Mouse (Mus musculus) midbrain, embryonic 16.5 days (tissue): Measurements from ENCODE around the gene Hoxa11. TPM values are rescaled to one million over a fixed set of nuclear protein-coding genes. Genes with fewer than 3 reads are reported as not detected.

Source experiments
- ATAC-seq: fragments of 200-750 bp; cut with Nextera tagmentation; 2 replicates; pipeline ENCODE4 v1.8.0; 2017; ENCODE audit warnings: moderate TSS enrichment
- H3K27ac ChIP-seq: fragments of 300-500 bp; sonication (generic); 2 replicates; pipeline ENCODE4 v1.5.1; 2014; ENCODE audit warnings: mild to moderate bottlenecking, low read length, mixed read lengths
- H3K27me3 ChIP-seq: fragments of 300-500 bp; sonication (generic); 2 replicates; pipeline ENCODE4 v1.6.1; 2014; ENCODE audit warnings: low read depth, low read length, mixed read lengths; ENCODE audit not compliant: control insufficient read depth, insufficient read depth
- H3K36me3 ChIP-seq: fragments of 300-500 bp; sonication (generic); 2 replicates; pipeline ENCODE4 v1.6.1; 2014; ENCODE audit warnings: mild to moderate bottlenecking, low read length, moderate library complexity, mixed read lengths; ENCODE audit not compliant: control insufficient read depth, insufficient read depth
- H3K4me1 ChIP-seq: fragments of 300-500 bp; sonication (generic); 2 replicates; pipeline ENCODE4 v1.6.1; 2014; ENCODE audit warnings: mild to moderate bottlenecking, low read length, mixed read lengths; ENCODE audit not compliant: control insufficient read depth, insufficient read depth
- H3K4me2 ChIP-seq: fragments of 300-500 bp; sonication (generic); 2 replicates; pipeline ENCODE4 v1.6.1; 2014; ENCODE audit warnings: mild to moderate bottlenecking, low read length, mixed read lengths
- H3K4me3 ChIP-seq: fragments of 300-500 bp; sonication (generic); 2 replicates; pipeline ENCODE4 v1.5.1; 2014; ENCODE audit warnings: low read depth, mild to moderate bottlenecking, low read length, moderate library complexity, mixed read lengths
- H3K9ac ChIP-seq: fragments of 300-500 bp; sonication (generic); 2 replicates; pipeline ENCODE4 v1.6.1; 2014; ENCODE audit warnings: low read depth, low read length, mixed read lengths
- H3K9me3 ChIP-seq: fragments of 300-500 bp; sonication (generic); replicated peaks from 2 replicates; pipeline ENCODE4 v1.6.1; 2014; ENCODE audit warnings: mild to moderate bottlenecking, low read length, mixed read lengths; ENCODE audit not compliant: control insufficient read depth, poor library complexity, severe bottlenecking
- WGBS: fragments of 180-500 bp; shearing (Covaris S2); extraction: QIAGEN DNeasy Blood & Tissue Kit; methylation state at CpG from one replicate; pipeline ENCODE4 v1.1.7; 2014; 5-methylcytosine and 5-hydroxymethylcytosine counted together
- polyA plus RNA-seq: library from polyadenylated mRNA; unstranded; fragments of >200 nt; fragmentation: Nextera tagmentation; extraction: Ambion mirVana; gene quantifications from 2 replicates; pipeline ENCODE4 v1.2.1, GENCODE M21; 2015

The Hoxa11 gene
- polyA plus RNA-seq, 1 experiment from 2014 or later, result not detected

- Histone ChIP-seq H3K4me1 (peaks cover 4% of the 10 kb centered on the region; the same call in 1 of the 2 replicates), H3K27me3 (peaks cover 73% of the 10 kb centered on the region), H3K4me2 (peak within 1 kb of the TSS; percentile 33; the same call in 1 of the 2 replicates), H3K36me3 (no peaks in the 10 kb centered on the region), H3K27ac (no peak within 1 kb of the TSS), H3K9ac (no peak within 1 kb of the TSS), H3K9me3 (no peaks in the 10 kb centered on the region), H3K4me3 (peak within 1 kb of the TSS; percentile 20)
- no peak for ATAC-seq
- WGBS, result 1% methylated on average over 31 of the region's 72 CpGs
Observed at GRCm38 (mm10) chr6:52260654-52261575, 15.3 kb upstream of the Hoxa11 start, which contains the start of gene Hoxa13. Hoxa13 (minus strand) TSS chr6:52260880.

GRCm38 (mm10) chr6:52259811-52260261, 14.2 kb upstream of the Hoxa11 start:
- Histone ChIP-seq H3K9ac (no peak overlapping the region), H3K4me1 (peaks cover 4% of the 10 kb centered on the region; the same call in 1 of the 2 replicates)
- WGBS, result 1% methylated on average over 39 of the region's 39 CpGs

GRCm38 (mm10) chr6:52259081-52259790, 13.6 kb upstream of the Hoxa11 start:
- no peak for ATAC-seq
- Histone ChIP-seq H3K36me3 (no peaks in the 10 kb centered on the region), H3K4me1 (peaks cover 4% of the 10 kb centered on the region; the same call in 1 of the 2 replicates), H3K4me3 (no peak overlapping the region), H3K27ac (no peak overlapping the region), H3K4me2 (no peak overlapping the region), H3K9ac (no peak overlapping the region), H3K9me3 (no peaks in the 10 kb centered on the region), H3K27me3 (peaks cover 66% of the 10 kb centered on the region)
- 1% methylated on average over 24 of the region's 25 CpGs for WGBS

More at GRCm38 (mm10) chr6:52259811-52260261, 14.2 kb upstream of the Hoxa11 start:
- H3K9me3 ChIP-seq, result no peaks in the 10 kb centered on the region
- peaks cover 71% of the 10 kb centered on the region for H3K27me3 ChIP-seq
- H3K4me2 ChIP-seq, result no peak overlapping the region; the same call in 1 of the 2 replicates
- ATAC-seq, result no peak
- no peak overlapping the region for H3K4me3 ChIP-seq
- no peak overlapping the region for H3K27ac ChIP-seq
- no peaks in the 10 kb centered on the region for H3K36me3 ChIP-seq

- Histone ChIP-seq H3K9me3 (no peaks in the 10 kb centered on the region), H3K27me3 (peaks cover 64% of the 10 kb centered on the region), H3K4me2 (no peak overlapping the region), H3K27ac (no peak overlapping the region), H3K4me1 (peaks cover 4% of the 10 kb centered on the region; the same call in 1 of the 2 replicates), H3K4me3 (no peak overlapping the region), H3K36me3 (no peaks in the 10 kb centered on the region), H3K9ac (no peak overlapping the region)
- no peak for ATAC-seq
- under 1% methylated on average over 6 of the region's 6 CpGs for WGBS
Observed at GRCm38 (mm10) chr6:52256956-52257355, 11.3 kb upstream of the Hoxa11 start.

- no peak for ATAC-seq
- Histone ChIP-seq H3K27ac (no peak overlapping the region), H3K4me1 (no peaks in the 10 kb centered on the region), H3K36me3 (no peaks in the 10 kb centered on the region), H3K9ac (no peak overlapping the region), H3K27me3 (peaks cover 74% of the 10 kb centered on the region), H3K4me2 (no peak overlapping the region), H3K4me3 (no peak overlapping the region), H3K9me3 (no peaks in the 10 kb centered on the region)
- WGBS, result under 1% methylated on average over 59 of the region's 59 CpGs
Observed at GRCm38 (mm10) chr6:52253511-52254500, 8.2 kb upstream of the Hoxa11 start.

- no peak for ATAC-seq
- no peak overlapping the region for H3K27ac ChIP-seq
- WGBS, result 1% methylated on average over 35 of the region's 35 CpGs
- no peaks in the 10 kb centered on the region for H3K36me3 ChIP-seq
- H3K4me3 ChIP-seq, result no peak overlapping the region
- H3K9ac ChIP-seq, result no peak overlapping the region
- no peak overlapping the region for H3K4me2 ChIP-seq
- H3K27me3 ChIP-seq, result peaks cover 76% of the 10 kb centered on the region
- H3K4me1 ChIP-seq, result no peaks in the 10 kb centered on the region
- H3K9me3 ChIP-seq, result no peaks in the 10 kb centered on the region
Observed at GRCm38 (mm10) chr6:52252775-52253376, 7.3 kb upstream of the Hoxa11 start.

- no peak overlapping the region for H3K27ac ChIP-seq
- no peaks in the 10 kb centered on the region for H3K36me3 ChIP-seq
- H3K4me2 ChIP-seq, result no peak overlapping the region
- ATAC-seq, result no peak
- H3K4me1 ChIP-seq, result no peaks in the 10 kb centered on the region
- peaks cover 80% of the 10 kb centered on the region for H3K27me3 ChIP-seq
- H3K9ac ChIP-seq, result no peak overlapping the region
- 2% methylated on average over 24 of the region's 24 CpGs for WGBS
- H3K4me3 ChIP-seq, result no peak overlapping the region
- H3K9me3 ChIP-seq, result no peaks in the 10 kb centered on the region
Observed at GRCm38 (mm10) chr6:52252016-52252774, 6.6 kb upstream of the Hoxa11 start.
